Mouse (Mus musculus) urinary bladder, adult 2 months (tissue): Measurements from ENCODE around the gene Glo1. TPM values are rescaled to one million over a fixed set of nuclear protein-coding genes. Genes with fewer than 3 reads are reported as not detected.

ENCODE experiments used
- DNase-seq: peaks from one replicate; pipeline ENCODE4 v3.0.0; 2022; ENCODE audit warnings: low spot score
- polyA plus RNA-seq: library from polyadenylated mRNA; depleted of rRNA; stranded (reverse); fragments of >200 nt; gene quantifications from 2 replicates; pipeline ENCODE4 v1.2.3, GENCODE M21; 2012

Glo1 gene
- polyA plus RNA-seq, 1 experiment: 115 TPM

DNA sequence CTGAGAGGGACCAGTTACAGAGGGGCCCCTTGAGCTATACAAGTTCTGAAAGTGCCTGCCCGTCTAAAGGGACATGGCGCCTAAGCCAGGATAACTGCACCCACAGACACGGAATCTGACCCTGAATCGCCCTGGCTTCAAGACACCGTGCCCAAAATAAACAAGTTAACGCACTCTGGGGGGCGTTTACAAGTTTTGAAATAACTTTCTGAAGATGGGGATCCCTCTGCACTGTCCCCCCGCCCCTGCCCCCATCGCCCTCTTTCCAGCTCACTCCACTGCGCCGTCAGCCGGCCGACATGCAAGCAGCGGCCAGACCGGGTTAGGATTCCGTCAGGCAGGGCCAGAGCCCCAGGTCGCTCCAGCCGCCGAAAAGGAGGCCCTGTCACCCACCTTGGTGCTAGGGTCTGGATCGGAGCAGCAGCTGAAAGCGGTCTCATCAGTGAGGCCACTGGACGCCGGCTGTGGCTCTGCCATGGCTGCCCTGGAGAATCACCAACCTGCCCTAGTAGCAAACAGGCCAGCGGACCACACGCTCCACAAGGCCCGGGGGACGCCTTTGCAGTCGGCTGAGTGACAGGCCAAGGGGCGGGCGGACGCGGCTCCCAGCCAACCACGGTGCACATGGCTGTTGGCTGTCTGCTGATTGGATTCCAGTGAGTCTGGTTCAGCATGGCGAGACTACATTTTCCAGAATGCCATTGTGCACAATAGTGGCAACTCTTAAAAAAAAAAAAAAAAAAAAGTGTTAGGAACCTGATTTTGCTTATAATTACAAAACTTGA lies 14.4 kb downstream of the Glo1 start:
- DNase-seq: peak; percentile 100

DNA sequence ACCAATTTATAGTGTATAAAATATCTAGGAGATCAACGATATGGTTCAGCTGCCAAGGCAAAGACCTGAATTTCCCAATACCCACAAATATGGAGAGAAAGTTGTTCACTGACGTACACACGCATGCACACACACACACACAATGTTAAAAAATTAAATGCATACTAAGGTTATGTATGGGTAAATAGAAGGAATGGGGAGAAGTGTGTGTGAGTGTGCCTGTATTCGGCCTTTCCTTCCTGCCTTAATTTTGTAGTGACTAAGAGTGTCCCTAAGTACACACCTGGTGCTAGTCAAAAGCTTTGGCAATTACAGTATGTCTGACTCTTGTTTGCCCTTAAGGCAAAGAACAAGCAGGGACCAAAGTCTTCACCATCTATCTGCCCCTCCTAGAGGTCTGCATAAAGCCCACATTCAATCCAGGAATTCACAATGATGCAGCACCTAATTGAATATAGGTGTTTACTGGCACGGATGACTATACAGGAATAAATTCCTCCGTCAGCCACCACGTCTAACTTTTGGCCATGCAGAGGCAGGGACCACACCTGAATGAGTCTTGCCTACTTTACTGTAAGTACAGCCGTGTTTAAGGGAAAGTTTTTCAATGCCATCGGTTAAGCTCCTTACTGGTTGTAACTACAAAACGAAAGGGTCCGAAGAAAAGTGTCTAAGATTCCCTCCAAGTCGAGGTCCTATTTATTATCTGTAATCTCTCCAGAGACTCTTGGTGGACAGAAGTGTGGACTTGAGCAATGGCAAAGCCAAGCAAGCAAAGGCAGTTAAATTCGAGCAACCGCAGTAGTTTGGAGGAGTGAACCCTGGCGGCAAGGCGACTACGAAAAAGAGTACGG lies 15.2 kb downstream of the Glo1 start:
- peak; percentile 14 for DNase-seq

DNA sequence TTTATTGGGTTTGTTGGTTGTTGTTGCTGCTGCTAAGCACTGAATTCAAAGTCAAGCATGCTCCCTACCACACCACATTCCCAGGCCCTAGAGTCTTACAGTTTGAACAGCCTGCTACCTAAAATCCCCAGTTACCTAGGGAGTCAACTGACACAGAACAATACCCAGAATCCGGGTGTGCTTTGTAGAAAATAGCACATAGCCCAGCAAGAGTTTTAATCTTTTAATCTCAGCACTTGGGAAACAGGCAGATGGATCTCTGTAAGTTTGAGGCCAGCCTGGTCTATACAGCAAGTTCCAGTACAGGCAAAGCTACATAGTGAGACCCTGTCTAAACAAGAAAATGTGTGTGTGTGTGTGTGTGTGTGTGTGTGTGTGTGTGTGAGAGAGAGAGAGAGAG lies 15.9 kb downstream of the Glo1 start:
- peak; percentile 2 for DNase-seq

DNA sequence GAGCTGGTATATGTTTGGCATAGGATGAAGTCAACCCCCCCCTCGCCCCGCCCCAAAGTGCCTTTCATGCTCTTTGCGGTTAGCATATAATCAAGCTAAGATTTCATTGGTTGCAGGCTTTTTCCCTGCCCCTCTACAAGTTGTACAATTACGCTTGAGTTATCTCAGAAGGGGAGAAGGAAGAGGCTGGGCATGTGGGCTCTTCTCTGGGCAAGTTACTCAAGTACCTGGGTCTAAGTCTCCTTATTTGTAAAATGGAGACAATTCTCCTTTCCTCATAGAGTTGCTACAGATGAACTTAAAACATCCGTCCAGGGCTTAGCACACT lies 16.7 kb downstream of the Glo1 start:
- peak; percentile 9 for DNase-seq

DNA sequence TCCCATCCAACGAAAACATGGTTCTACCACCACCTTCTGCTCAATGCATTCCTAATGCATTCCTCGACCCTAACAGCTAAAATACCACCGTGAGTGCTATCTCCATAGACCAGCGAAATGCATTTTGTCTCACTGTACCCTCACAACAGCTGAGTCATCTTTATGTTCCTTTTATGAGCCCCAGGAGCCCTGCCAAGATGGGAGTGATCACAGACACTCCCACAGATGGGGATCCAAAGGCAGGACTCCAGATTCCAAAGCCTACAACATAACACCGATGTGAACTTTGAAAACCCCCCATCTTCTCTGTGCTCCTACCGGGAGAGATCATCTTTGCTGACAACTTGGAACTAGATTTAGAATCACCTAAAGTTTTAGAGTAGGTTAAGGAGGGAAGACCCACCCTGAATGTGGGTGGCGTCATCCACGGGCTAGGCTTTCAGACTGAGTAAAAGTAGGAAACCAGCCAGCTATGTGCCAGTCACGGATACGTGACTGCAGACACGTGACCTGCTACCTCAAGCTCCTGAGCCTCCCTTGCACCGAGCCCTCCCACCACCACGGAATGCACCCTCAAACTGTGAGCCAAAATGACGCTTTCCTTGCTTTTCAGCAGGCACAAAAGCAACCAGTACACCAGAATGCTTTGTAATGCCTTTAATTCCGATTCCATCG lies 17.2 kb downstream of the Glo1 start:
- peak; percentile 23 for DNase-seq

DNA sequence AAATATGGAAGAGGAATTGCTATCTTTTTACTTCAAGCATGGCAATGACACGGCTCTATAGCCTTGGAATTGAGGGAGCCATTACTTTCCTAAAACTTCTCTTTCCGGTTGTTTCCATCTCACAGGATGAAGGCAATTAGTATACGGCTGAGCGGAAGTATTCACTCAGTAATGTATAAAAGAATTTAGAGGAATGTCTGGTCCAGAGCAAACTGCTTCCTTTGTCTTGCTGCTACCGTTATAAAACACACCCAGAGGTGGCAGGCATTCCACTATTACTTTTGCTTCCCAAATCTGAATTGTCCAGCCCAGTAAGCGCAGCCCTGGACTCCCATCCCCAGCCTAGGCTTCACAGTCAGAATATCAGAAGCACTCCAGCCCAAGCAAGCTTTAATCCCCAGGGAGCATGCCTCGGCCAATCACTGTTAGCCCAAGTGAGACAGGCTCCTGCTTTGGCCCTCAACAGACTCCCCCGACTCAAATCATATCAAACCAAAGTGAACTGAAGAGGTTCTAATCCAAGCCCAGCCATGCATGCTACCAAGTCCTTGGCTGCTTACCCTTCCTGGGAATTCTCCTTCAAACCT lies 18.7 kb downstream of the Glo1 start:
- DNase-seq: no peak

DNA sequence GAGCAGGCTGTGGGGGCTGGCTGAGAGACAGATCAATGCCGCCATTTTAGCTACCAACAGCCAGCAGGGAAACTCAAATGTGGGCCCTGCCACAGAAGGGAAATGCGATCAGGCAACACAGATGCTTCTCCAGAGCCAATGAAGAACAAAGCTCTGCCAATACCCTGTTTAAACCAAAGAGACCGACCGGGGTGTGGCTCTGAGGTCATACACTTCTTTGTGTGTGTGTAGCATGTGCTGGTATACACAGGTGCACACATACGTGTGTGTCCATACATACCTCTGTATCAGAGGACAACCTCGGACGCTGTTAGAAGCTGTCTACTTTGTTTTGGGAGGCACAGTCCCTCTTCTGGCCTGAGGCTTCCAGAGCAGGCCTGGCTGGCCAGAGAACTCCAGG lies 19.3 kb downstream of the Glo1 start:
- DNase-seq: no peak

DNA sequence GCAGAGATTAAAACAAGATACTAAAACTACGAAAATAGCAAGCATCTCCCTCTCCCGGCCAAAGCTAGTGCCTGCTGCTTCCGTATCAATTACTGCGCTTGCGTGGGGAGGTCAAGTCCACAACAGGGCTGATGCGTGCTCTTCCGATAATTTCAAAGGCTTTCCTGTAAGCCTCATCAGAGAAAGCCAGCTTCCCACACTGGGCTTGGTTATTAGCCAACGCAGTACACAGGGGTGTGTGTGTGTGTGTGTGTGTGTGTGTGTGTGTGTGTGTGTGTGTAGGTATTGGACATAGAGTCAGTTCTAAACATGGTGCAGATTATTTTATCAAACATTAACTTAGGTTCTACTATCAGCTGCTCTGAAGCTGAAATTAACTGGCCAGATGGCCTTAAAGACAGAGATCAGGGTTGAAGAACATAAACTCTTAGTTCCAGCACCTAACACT lies 20.0 kb downstream of the Glo1 start:
- no peak for DNase-seq

DNA sequence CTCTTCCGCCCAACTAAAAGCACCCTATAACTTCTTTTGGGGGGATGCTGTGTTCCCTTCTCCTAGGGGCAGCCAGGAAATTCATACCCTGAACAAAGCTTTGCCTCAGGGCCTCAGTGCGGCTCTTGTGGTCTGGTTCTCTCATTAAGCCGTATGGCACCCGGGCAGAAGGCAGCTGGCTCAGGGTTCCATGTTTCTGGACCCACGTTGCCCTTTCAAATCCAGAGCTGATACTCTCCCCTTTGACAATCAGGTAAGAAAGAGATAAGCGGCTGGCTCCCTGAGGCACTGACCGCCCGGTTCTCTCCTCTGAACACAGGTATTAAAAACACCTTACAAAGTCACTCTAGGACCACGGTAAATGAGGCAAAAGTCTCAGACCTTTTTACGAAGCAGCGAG lies 20.5 kb downstream of the Glo1 start:
- DNase-seq: no peak

DNA sequence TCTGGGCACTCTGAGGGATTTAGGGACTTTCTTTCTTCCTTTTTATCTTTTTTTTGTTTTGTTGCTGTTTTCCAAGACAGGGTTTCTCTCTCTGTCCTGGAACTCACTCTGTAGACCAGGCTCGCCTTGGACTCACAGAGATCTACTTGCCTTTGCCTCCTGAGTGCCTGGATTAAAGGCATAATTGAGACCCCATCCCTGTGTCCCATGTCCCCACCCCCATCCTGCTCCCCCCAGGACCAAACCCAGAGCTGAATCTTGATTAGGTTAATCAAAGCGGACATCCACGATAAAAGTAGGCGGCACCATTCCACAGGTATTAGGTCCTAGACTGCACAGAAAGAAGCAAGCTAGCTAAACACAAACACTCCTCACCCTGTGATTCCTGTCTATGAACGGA lies 21.7 kb downstream of the Glo1 start:
- no peak for DNase-seq

DNA sequence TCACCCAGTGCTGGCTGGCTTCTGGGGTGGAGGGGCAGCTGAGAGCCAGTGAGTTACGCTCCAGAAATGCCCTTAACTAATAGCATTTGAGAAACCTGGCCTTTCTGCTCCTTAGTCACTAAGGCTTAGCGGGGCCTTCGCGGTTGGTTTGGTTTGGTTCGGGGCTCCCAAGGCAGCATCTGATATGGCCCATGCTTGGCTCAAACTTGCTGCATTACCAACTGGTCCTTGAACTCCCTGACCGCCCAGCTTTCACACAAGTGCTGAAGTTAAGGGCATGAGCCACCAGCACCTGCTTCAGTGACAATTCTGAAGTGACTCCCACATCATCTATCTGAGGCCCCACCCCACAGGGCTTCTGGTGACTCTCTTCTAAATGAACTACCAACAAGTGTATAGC lies 22.4 kb downstream of the Glo1 start:
- DNase-seq: no peak

DNA sequence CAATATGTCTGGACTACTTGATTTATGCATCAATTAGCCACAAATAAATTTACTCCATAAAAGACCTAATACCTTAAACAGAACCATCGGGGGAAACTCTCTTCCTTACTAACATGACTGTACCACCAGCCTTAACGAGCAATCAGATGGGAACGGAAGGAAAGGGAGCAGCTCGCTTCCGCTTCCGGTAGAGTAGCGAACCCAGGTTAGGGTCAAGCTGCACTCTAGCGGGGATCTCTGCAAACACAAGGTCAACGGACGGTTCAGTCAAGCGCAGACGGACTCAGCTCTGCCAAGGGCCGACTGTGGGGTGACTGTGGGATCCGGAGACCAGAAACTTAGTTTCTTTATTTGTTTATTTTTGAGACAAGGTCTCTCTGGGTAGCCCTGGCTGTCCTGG lies 24.5 kb downstream of the Glo1 start:
- no peak for DNase-seq

DNA sequence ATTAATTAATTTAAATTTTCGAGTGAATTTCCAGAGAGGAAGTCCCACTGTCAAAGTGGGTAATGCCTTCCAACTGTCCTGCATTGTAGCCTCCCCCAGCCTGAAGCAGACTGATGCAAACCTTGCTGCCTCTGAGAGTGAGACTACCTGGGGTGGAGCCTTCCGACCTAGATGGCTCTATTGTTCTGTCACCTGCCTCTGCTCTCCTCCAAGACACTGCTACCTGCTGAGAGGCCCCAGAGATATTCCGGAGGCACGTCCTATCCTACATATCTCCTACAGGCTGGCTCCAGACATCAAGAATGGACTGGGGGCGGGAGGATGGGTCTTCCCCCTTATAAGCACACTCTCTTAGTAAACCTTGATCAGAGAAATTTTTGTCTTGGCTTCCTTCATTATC lies 28.4 kb downstream of the Glo1 start:
- DNase-seq: no peak

DNA sequence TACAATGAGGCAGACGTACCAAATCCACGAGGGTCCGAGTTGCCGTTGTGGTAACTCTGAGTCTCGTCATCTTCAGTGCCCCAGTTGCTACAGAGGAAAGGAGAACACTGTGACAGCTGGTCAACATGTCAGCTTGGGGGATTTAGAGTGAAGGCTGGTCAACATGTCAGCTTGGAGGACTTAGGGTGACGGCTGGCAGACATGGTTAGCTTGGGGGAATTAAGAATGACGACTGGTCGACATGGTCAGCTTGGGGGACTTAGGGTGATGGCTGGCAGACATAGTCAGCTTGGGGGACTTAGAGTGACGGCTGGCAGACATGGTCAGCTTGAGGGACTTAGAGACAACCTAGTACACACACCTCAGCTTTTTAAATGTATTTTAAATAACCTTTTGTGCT lies 28.9 kb downstream of the Glo1 start:
- DNase-seq: no peak

DNA sequence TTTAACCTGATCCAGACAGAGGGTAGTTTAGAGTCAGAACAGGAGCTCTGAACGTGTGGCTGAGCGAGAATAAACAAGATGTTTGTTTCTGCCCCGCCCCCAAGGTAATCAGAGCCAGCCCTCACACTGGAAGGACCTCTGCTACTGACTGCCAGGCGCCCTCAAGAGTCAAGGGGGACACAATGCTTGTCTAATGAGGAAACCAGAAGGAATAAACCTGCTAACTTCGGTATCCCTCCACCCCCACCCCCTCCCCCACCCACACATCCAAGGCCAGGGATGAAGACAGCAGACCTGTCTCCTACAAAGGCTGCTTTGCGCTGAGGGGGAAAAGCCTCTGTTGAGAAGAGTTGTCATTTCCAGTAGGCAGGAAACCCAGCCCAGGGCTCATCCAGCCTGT lies 31.8 kb downstream of the Glo1 start:
- no peak for DNase-seq

DNA sequence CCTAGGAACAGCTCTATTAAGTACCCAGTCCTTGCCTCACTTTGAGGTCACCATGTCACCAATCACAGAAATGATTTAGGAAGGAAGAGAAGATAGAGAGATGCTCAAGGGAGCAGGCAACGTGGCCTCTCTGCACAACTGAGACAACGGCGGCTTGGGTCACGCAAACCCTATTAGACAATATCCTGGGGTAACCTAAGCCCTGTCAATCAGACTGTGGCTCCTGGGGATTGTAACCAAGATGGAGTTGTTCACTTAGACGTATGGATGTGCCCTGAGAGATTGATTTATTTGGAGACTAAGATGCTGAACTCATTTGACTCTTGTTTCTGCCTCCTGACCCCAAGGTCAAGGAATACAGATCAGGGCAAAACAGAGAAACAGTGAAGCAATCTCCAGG lies 32.3 kb downstream of the Glo1 start:
- DNase-seq: no peak

DNA sequence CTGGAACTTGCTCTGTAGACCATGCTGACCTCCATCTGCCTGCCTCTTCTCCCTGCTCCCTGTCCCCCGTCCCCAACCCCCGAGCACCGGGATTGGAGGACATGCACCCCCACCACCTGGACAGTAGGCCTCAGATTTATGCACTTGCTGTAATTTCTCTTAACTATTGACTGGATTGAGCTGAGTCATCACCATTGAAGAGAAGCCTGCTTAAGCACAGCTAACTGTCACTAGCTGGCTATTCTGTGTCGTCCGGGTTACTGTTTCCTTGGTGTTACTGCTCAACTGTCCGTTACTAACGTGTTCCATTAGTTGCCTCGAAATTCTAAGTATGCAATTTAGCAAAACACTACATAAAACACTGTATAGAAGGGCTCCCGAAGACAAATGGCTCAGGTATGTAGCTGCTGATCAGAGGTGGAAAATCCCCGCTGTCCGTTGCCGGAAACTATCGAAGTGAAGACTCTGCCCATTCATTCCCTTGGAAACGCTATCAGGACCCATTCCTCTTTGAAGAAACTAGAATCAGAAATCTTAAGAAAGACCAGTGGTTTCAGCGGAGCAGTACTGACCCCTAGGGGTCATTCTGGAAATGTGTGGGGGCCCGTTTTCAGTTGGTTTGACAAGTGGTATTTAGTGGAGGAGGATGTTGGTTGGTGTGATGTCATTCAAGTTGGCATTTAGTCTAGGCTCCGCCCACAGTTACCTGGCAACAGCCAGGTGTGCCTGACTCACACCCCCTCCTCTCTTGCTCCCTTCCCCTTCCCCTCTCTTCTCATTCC lies 36.1 kb downstream of the Glo1 start:
- no peak for DNase-seq

DNA sequence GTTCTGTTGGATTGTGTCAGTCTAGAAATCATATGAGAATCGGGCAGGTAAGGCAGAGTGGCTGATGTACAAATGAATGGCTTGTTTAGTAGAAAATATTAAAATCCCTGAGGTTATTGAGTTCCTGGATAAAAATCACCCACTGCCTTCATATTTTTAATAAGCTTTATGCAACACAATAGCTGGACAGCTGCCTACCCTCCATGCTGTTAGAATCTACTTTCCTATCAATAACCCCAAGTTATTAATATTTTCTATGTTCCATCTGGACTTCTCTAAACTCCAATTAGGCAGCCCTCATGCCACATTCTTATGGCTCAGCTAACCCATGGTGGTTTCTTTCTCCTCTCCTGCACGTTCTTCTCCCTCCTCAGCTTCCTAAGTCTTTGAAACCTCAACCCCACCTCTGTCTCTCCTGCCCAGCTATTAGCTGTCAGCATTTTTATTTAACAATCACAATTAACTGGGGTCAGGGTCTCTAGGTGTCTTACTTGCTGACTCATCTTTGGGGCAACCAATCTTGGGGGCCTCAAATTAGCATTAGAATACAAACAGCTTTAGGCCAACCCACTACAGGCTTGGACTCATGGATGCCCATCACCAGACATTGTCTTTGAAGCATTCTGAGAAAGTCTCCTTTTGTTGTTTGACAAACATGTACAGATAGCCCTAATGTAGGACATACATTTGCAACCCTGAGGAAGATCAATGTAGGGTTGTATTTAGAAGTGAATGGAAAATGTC lies 43.2 kb downstream of the Glo1 start:
- DNase-seq: no peak

DNA sequence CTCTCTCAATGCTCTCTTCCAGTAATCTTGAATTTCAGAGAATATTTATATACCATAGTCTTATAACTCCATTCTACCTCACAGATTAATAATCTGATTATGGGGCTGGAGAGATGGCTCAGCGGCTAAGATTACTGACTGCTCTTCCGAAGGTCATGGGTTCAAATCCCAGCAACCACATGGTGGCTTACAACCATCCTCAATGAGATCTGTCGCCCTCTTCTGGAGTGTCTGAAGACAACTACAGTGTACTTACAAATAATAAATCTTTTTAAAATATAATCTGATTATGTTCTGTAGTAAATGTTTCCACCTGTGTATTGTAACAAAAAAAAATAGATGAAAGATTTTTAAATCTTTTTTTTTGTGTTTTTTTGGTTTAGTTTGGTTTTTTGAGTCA lies 44.4 kb downstream of the Glo1 start:
- no peak for DNase-seq

DNA sequence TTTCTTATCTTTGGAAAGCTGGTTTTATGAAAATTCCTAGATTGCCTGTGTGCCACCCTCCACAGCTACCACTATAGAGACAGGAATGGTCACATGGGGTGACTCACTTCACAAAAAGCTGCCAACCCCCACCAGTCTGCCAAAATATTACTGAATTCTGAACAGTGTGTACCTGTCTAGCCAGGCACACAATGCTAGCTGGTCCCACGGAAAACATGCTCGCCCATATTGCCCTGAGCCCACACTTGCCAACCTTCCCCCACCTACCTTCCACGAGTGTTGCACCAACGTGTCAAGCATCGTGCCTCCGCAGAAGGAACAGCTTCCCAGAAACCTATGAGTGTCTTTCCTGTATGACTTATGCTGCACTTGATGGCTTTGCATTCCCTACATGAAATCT lies 45.5 kb downstream of the Glo1 start:
- no peak for DNase-seq

DNA sequence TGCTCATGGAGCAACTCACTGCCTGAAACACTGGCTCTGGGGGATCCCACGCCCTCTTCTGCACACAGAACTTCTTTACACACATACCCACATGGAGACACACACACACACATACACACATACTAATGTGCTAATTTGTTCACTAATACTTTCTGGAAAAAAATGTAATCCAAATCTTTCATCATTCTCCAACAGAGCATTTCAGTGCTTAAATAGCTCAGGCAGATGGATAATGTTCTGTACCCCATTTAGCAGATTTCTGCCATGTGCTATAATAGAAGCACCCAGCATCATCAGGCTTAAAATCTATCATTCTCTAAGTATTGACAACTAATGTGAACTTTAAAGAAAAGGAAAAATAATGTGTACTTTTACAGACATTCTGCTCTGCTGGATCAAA lies 45.9 kb downstream of the Glo1 start:
- no peak for DNase-seq
